Mouse (Mus musculus) olfactory bulb, adult 2 months (tissue): ENCODE data around the gene Ripk3. TPM values are rescaled to one million over a fixed set of nuclear protein-coding genes. Genes with fewer than 3 reads are reported as not detected.

Experiments used
- H3K27ac ChIP-seq: fragments of 200-500 bp; 2 replicates; pipeline ENCODE4 v1.5.1; 2012; ENCODE audit warnings: low read depth, low read length; ENCODE audit not compliant: insufficient read depth
- H3K4me1 ChIP-seq: fragments of 200-500 bp; 2 replicates; pipeline ENCODE4 v1.6.1; 2012; ENCODE audit warnings: low read length; ENCODE audit not compliant: control insufficient read depth, insufficient read depth
- H3K4me3 ChIP-seq: fragments of 200-500 bp; 2 replicates; pipeline ENCODE4 v1.5.1; 2012; ENCODE audit warnings: mild to moderate bottlenecking, low read depth, low read length, moderate library complexity; ENCODE audit not compliant: insufficient read depth
- CTCF ChIP-seq: fragments of 200-500 bp; IDR thresholded peaks from 2 replicates; pipeline ENCODE4 v1.5.1; 2012; ENCODE audit warnings: low read depth, mild to moderate bottlenecking, low read length, moderate library complexity; ENCODE audit not compliant: insufficient read depth
- POLR2A ChIP-seq: fragments of 200-500 bp; IDR thresholded peaks from 2 replicates; pipeline ENCODE4 v1.6.1; 2012; ENCODE audit warnings: mild to moderate bottlenecking, low read depth, low read length, moderate library complexity; ENCODE audit not compliant: insufficient read depth
- WGBS: fragments of 180-500 bp; shearing (Covaris S2); methylation state at CpG from one replicate; pipeline ENCODE4 v1.1.7; 2018; 5-methylcytosine and 5-hydroxymethylcytosine counted together
- polyA plus RNA-seq: library from polyadenylated mRNA; stranded (reverse); fragments of >200 nt; gene quantifications from 2 replicates; pipeline ENCODE4 v1.2.4, GENCODE M21; 2012; ENCODE audit warnings: low replicate concordance; ENCODE audit not compliant: missing spikeins, insufficient read depth, insufficient read length

The Ripk3 gene
- polyA plus RNA-seq, 1 experiment: not detected

DNA sequence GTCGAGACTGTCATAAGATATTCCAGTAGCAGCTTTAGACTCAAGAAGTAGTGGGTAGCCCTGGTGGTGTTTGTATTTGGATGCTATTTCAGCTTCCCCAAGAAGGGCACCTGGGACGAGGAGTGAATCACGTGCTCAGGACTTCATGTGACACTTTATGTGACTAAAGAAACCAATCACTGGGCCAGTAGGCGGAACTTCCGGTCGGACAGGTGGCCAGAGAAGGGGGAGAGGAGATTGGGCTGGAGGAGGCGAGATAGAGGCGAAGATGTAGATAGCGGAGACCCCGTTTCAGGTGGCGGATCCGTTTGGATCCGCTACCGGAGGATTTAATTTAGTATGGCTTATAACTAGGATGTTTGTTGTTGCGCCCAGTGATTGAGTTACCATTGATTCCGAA is 26.2 kb upstream of the Ripk3 start:
- WGBS: 27% methylated on average over 16 of the region's 16 CpGs
- peak overlapping the region; percentile 21 for H3K4me3 ChIP-seq
- peaks cover 6% of the 10 kb centered on the region for H3K4me1 ChIP-seq
- H3K27ac ChIP-seq: no peak overlapping the region
- TF ChIP-seq CTCF (no peak), POLR2A (no peak)

DNA sequence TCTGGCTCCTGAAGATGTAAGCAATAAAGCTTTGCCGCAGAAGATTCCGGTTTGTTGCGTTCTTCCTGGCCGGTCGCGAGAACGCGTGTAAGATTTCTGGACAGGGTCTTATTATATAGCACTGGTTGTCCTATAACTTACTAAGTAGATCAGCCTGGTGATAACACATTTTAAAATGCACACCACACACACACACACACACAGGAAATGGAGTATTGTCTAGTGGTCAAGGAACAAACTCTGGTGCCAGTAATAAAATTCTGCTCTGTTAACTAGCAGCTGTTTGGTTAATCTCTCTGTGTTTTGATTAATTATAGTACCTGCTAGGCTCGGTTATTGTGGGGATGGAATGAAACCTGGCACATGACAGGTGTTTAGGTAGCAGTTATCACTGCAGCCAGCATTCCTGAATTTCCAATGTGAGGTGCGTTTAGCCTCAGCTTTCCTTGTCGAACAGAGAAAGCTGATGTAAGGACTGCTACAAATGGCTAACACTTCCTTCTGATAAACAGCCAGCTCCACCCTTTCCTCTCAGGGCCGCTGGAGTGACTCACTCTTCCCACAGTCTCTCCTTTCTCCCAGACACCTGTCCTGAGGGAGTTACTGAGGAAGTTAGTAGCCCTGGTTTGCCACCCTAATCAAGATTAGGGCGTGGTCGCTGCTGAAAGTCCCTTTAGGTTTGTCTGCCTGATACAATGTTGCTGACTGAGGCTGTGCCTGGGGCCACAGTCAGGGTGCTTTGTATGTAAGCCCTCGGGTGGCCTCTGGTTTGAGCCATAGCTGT is 6.9 kb upstream of the Ripk3 start:
- WGBS: 80% methylated on average over 15 of the region's 15 CpGs
- no peak for TF ChIP-seq CTCF
- no peak for TF ChIP-seq POLR2A

GRCm38 (mm10) chr14:55793946-55794345 is 5.3 kb upstream of the Ripk3 start:
- WGBS: 57% methylated on average over 2 of the region's 2 CpGs
- no peak overlapping the region for H3K4me3 ChIP-seq
- TF ChIP-seq CTCF: no peak
- no peak for TF ChIP-seq POLR2A
- H3K4me1 ChIP-seq: no peaks in the 10 kb centered on the region
- no peak overlapping the region for H3K27ac ChIP-seq

More for the DNA sequence above, 6.9 kb upstream of the Ripk3 start:
- no peak overlapping the region for H3K4me3 ChIP-seq
- no peaks in the 10 kb centered on the region for H3K4me1 ChIP-seq
- H3K27ac ChIP-seq: no peak overlapping the region

DNA sequence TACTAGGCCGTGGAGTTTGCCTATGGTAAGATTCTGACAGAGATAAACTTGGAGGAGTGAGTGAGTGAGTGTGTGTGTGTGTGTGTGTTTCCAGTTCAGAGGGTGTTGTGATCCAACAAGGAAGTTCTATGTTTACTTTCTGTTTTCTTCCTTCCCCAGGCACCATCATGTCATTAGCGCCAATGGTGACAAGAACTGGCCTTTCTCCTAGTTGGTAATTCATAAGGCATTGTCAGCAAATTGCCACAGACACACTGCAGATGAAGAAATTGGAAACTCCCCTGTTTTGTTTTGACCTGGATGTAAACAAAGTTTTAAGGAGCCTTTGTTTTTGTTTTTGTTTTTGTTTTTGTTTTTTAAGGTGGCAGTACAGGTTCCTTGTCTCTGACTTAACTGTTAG is 4.8 kb upstream of the Ripk3 start:
- Histone ChIP-seq H3K27ac (no peak overlapping the region), H3K4me3 (no peak overlapping the region), H3K4me1 (peaks cover 4% of the 10 kb centered on the region; the same call in 1 of the 2 replicates)
- no peak for TF ChIP-seq CTCF
- no peak for TF ChIP-seq POLR2A
- WGBS: 73% methylated on average over 2 of the region's 2 CpGs

- TF ChIP-seq POLR2A: no peak
- no peak for TF ChIP-seq CTCF
- 58% methylated on average over 11 of the region's 11 CpGs for WGBS
- Histone ChIP-seq H3K27ac (no peak overlapping the region), H3K4me1 (peaks cover 13% of the 10 kb centered on the region), H3K4me3 (no peak overlapping the region)
These were observed 934 bp downstream of the Ripk3 start for GRCm38 (mm10) chr14:55787731-55788130.

DNA sequence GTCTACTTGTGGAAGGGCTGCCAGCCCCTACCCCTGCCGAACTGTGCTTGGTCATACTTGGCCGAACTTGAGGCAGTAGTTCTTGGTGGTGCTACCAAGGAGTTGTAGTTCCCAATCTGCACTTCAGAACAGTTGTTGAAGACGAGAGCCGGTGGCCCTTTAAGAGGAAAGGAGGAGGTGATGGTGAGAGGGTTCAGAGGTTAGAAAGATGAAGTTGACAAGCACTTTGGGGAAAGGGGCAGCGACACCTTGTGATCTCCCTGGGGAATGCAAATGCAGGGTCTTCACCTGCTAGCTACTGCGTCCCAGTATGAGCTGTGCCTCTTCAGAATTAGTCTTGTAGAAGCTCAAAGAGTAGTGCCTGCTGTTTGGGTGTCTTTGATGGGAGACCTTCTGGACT is 3.5 kb downstream of the Ripk3 start:
- peaks cover 17% of the 10 kb centered on the region for H3K4me1 ChIP-seq
- WGBS: 38% methylated on average over 6 of the region's 6 CpGs
- H3K4me3 ChIP-seq: no peak overlapping the region
- no peak for TF ChIP-seq CTCF
- no peak for TF ChIP-seq POLR2A
- no peak overlapping the region for H3K27ac ChIP-seq

- peak within 1 kb of the TSS; percentile 25; the same call in 1 of the 2 replicates for H3K4me3 ChIP-seq
- no peak for TF ChIP-seq POLR2A
- TF ChIP-seq CTCF: no peak
- no peak within 1 kb of the TSS for H3K27ac ChIP-seq
- 10% methylated on average over 13 of the region's 13 CpGs for WGBS
- peaks cover 17% of the 10 kb centered on the region for H3K4me1 ChIP-seq
These were observed 4.8 kb downstream of the Ripk3 start, which contains the start of gene Adcy4 for GRCm38 (mm10) chr14:55783958-55784235. Gene Adcy4 (minus strand): TSS chr14:55784095.

DNA sequence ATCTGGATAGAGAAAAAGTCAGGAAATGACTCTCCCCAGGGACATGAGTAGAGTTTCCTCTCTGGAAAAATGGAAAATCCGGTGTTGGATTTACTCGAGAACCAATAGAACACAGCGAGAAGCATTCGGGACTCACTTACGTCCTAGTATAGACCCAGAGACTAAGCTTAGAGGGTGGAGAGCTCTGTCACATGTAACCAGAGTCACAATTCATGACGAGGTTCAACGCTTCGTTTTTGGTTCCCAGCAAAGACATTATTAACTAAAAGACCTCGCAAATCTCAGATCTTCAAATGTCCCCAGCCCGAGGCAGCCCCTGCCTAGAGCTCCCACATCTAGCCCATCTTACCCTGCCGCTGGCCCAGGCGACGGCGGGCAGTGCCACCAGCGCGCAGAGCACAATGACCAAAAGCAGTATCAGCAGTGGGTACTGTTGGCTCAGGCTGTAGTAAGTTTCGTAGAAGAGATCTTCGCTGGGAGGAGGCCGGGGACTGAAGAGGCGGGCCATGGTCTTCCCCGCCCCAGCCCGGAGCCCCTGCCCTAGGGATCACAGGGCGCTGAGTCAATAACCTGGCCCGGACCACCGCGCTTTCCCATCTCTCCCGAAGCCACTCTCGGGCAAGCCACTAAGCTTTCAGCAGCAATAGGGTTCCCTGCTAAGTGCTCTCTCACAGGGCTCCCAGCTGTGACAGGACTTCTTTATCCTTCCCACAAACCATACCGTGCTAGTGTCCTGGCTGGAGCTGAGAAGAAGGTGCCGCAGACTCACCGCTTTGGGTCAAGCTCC is 5.3 kb downstream of the Ripk3 start:
- Histone ChIP-seq H3K4me3 (peak overlapping the region; percentile 25; the same call in 1 of the 2 replicates), H3K4me1 (peaks cover 13% of the 10 kb centered on the region), H3K27ac (no peak overlapping the region)
- TF ChIP-seq POLR2A (no peak), CTCF (no peak)
- WGBS: 2% methylated on average over 31 of the region's 31 CpGs

GRCm38 (mm10) chr14:55782361-55782960 is 6.2 kb downstream of the Ripk3 start:
- Histone ChIP-seq H3K4me3 (no peak overlapping the region), H3K4me1 (peaks cover 13% of the 10 kb centered on the region), H3K27ac (no peak overlapping the region)
- 60% methylated on average over 9 of the region's 9 CpGs for WGBS
- TF ChIP-seq CTCF (no peak), POLR2A (no peak)
